Mouse (Mus musculus) right cerebral cortex, adult 18-20 months (tissue): ENCODE data around the gene Ppp6r2.

Experiments used
- DNase-seq: peaks from one replicate; pipeline ENCODE4 v3.0.0; 2022; ENCODE audit warnings: mixed read lengths

Gene Ppp6r2

DNA sequence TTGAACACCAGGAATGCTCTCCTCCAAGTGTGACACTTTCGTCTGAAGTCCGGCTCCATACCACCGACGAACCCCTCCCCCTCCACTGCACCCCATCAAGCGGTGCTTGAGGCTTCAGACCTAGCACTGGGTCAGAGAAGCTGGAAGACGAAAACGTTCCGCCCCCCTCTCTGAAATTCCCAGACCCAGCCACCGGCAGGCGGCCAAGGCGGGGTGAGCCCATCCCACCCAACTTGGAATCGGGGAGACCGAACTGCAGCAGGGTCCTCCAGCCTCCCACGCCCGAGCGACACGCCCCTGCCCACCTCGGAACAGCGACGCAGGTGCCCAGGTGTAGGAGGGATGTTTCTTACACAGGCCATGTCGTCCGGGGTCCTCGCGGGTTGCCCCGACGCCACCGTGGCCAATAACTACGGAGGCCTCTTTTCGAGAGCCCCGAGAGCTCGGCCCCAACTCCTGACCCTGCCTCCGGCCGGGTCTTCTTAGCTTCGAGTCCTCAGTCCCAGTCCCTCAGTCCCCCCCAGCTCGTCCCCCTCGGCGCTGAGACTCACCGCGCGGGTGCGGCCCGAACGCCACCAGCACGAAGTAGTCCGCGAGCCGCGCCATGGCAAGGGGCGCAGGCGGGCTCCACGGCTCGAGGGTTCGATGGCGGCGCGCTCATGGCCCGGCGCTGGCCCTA, 103.3 kb downstream of the Ppp6r2 start:
- DNase-seq = no peak

DNA sequence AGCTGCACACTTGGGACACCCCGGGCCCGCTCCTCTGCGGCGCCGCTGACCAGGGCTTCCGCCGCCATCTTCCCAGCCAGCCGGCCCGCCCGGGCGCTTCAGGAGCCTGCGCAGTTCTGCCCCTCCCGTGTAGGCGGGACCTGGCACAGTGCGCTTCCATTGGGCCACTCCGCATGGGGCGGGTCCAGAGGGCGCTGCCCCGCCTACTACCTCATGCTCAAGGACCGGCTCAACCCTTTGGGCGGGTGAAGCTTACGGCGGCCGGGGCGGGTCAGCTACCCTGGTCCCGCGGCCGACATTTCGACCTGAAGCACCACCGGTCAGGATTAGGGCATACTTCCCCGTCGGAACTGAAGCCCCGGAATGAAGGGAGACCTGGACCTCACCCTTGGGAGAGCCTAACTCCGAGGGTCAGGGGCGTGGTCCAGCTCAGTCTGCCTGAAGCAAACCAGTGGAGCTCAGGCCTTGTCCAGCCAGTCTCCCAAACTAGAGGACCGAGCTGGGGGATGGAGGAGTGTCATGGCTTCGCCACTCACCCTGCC, 103.9 kb downstream of the Ppp6r2 start, which contains the start of gene Sbf1:
TSS of gene Sbf1 (minus strand) at position 122 of the 542 bp plus-strand sequence.
- peak; percentile 99 for DNase-seq

DNA sequence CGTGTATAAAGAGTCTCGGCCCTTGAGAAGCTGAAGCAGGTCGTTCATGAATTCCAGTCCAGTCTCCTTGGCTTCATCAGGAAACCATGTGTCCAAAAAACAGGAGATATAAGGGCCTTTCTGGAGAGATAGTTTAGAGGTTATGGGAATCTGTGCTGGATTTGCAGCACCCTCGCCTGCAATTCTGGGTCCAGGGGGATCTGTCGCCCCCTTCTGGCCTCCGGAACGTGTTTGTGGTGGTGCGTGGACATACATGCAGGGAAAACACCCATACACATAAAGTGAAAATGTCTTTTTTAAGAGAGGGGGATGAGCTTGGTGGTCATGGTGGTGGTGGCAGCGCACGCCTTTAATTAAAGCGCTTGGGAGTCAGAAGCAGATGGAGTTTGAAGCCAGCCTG, 104.8 kb downstream of the Ppp6r2 start:
- DNase-seq = no peak

DNA sequence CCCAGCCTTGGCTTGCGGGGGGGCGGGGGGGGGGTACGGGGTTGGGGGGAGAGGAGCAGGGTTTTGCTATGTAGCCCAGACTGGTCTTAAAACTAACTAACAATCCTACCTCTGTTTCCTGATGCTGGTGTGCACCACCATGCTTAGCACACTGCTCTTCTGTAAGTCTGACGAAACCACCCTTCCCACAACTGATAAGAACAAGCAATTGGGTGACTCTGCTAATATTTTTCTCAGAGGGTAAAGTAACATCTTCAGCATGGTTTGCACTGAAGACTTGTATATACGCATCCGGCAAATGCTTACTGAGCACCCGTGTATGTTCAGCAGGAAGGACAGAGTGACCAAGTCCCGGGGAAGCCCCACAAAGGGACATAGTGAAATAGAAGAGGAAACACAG, 109.9 kb downstream of the Ppp6r2 start:
- no peak for DNase-seq

DNA sequence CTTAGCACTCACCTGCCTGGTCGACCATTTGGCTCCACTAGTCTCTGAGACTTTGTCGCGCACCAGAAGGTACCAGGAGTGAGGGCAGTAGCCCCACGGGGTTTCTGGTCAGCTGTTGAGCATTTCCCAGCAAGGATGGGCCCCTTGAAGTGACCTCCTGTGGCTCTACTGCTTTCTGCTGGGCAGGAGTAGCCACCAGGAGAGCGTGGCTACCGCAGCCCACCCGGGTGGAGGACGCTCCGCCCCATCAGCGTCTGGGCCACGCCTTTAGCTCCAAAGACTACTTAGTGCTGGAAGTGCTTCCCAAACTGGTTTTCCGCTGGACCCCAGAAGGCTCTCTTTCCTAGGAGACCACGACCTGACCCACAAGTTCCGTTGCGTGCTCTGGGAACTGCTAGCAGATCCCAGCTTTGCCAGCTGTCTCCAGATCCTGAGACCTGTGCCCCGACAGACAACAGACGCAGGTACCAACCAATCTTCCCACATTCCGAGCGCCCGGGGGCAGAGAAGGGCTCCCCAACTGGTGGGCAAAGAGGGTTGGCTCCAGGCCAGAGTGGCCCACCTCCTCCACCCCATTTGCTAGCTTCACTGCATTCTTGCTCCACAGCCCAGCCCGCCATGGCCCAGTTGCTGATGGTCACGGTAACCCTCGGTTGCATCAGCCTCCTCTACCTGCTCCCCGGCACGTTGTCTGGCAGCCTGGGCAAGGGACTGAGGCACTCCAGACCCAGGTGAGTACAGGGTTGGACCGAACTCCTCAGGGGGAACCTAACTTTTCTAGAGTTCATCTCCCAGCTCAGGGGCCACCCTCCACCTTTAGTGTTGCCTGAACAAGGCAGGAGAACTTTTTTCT, 111.5 kb downstream of the Ppp6r2 start, which contains the start of gene Adm2:
TSS of gene Adm2 (plus strand) at position 51 of the 853 bp plus-strand sequence.
- no peak for DNase-seq

DNA sequence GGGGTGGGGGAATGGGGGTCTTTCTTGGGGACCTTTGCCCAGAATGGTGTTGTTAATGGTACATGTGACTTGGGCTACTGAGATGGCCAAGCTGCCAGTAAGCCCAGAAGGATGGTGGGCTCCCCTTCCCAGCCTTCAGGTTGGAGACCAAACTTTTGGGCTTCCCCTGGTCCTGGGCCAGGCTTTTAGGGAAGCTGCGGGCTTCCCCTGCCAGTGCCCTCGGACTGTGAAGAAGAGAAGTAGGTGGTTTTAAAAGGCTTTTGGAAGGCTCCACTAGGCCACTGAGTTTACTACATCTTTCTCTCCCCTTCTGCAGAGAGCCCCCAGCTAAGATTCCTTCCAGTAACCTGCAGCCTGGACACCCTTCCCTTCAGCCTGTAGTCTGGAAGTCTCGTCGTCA, 112.3 kb downstream of the Ppp6r2 start:
- DNase-seq = no peak

DNA sequence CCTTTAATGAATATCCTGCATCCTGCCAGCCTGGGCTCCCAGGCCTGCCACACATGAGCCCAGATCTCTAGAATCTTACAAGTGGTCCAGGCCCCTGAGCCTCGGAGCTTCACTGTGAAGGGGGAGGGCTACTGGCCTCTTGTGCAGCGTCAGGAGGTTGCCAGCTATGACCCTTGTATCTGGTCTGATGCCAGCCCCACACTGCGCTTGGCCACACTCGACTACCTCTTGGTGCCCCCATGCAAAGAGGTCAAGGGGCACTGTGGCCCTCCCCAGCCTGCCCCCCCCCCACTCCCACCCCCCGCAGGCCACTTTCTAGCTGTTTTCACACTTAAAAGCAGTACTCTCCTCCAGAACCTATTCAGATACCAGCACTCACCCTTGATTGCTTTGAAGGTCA, 115.1 kb downstream of the Ppp6r2 start:
- DNase-seq = no peak

DNA sequence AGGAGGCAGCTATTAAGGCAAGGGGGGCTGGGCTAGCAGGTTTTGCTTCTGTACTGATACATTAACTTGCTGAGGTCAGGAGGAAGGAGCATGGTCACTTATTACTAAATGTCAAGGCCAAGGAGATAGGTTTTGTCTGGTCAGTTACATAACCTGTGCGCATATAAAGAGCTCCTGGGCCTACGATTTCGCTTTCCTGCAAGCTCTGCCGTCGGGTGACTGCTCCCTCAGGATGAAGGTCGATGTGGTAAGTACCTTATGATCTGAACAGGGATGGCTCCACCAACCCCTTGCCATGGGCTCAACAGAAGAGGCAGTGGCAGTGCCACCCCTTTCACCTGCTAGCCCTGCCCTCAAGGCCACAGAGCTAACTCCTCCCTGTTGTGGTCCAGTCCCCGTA, 122.9 kb downstream of the Ppp6r2 start, which contains the start of gene Miox:
TSS of gene Miox (plus strand) at position 128 of the 400 bp plus-strand sequence.
- no peak for DNase-seq

DNA sequence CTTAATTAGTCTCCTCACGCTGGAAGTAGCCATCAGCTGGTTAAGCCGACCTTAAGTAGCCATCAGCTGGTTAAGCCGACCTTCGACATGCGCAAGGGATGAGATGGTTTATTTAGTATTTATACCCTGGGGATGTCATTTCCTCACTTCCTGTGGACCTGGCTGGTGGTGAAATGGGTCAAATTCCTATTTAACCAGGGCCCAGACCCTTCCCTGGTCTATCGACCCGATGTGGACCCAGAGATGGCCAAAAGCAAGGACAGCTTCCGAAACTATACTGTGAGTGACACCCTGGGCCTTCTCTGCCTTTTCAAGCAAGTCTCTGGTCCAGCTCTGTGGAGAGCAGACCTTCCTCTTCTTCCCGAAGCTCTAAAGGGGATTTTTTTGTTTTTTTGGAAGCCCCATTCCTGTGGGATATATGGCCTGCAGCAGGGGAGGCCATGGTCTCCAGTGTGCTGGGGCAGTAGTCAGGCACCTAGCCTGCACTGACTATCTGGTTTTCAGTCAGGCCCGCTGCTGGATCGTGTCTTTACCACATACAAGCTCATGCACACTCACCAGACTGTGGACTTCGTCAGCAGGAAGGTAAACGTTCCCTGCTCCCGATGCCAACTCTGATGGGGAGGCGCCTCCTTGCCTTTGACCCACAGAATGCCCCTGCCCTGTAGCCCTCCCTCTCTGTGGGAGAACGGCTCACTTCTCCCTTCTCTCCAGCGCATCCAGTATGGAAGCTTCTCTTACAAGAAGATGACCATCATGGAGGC, 123.6 kb downstream of the Ppp6r2 start:
- DNase-seq = no peak

DNA sequence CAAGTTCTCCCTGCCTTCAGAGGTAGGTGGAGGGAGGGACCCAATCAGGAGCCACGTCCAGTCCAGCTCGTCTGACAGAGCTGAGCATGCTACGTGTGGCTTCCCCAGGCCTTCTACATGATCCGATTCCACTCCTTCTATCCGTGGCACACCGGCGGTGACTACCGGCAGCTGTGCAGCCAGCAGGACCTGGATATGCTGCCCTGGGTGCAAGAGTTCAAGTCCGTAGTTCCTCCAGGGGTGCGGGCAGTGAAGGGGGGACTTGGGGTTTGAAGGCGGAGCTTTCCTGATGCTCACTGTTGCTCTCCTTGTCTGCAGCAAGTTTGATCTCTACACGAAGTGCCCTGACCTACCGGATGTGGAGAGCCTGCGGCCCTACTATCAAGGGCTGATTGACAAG, 125.1 kb downstream of the Ppp6r2 start:
- DNase-seq = no peak
